Mouse (Mus musculus): ENCODE data around the gene Mlst8. TPM values are rescaled to one million over a fixed set of nuclear protein-coding genes. Genes with fewer than 3 reads are reported as not detected.

Mlst8 gene
- total RNA-seq, 2 experiments from 2014 or later: 10.8 to 12.1 TPM

DNA sequence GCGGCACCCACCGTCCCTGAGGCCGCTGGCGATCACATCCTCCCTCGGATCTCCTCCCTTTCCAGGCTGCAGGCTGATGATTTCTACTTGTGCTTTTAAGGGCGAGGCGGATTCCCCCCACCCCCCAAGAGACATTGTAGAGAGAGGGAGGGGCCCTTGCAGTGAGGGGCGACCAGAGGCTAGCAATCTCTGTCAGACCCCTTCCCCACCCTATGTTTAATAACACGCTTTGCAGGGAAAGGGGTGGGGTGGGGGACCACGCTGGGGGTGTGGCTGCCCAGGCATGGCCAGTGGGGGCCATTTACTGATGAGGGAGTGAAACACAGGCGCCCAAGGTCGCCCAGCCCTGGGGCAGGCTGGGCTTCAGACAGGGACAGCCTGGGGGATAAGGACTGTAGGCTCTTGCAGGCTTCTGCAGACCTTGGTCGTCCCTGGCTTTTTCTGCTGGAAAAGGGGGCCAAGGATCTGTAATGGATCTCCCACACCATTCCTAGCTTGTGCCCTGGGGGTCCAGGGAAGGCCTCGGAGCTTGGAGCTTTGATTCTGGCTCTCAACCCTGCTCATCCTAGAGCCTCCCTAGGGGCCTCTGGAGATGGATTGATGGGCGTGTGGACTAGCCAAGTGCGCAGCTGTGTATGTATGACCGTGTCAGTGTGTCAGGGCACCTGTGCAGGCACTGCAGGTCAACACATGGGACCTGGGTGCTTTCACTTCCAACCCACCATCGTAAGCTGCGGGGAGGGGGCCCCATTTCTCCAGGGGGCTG, 10.6 kb upstream of the Mlst8 start:
- DNase-seq: no peak

DNA sequence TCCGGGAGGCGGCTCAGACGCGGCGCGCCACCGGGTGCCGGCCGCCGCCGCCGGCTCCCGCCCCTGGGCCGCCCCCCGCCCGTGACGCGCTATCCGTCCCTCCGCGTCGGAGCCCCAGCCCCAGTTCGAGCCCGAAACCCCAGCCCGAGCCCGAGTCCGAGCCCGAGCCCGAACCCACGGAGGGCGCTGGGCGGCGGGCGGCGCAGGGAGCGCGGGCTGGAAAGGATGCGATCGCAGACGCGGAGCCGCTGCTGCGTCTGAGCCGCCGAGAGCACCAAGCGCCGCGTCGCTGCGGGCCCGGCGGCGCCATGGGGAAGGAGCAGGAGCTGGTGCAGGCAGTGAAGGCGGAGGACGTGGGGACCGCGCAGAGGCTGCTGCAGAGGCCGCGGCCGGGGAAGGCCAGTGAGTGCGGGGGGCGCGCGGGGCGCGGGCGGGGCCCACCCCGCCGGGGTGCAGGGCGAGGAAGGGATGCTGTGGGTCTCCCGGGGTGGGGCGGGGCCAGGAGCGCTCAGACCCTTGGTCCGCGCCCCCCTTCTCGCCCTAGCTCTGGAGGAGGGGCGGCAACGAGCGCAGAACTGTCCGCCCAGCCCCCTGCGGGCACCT, 9.9 kb upstream of the Mlst8 start:
- peak; percentile 45 for DNase-seq

DNA sequence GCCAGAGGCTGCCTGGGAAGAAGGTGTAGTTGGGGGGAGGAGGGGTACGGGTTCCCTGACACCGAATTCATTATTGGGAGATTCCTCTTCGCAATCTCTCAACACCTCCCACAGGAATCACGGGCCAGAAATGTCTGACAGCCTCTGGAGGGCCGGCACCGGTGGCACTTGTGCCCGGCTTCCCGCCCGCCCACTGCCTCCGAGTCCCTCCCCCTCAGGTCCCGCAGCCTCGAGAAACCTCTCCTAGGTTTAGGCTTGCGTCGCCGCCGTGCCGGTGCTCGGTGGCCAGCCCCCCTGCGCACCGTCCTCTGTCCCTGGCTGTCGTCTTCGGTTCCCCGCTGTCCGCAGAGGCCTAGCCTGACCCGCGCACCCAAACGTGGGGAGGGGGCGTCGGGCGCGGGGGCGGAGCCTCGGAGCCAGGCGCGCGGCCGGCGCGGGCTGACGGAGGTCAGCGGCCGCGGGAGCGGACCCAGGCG, 9.3 kb upstream of the Mlst8 start, which contains the start of gene Caskin1:
Caskin1 (plus strand) TSS at position 416 of the 476 bp plus-strand sequence.
- DNase-seq: no peak

DNA sequence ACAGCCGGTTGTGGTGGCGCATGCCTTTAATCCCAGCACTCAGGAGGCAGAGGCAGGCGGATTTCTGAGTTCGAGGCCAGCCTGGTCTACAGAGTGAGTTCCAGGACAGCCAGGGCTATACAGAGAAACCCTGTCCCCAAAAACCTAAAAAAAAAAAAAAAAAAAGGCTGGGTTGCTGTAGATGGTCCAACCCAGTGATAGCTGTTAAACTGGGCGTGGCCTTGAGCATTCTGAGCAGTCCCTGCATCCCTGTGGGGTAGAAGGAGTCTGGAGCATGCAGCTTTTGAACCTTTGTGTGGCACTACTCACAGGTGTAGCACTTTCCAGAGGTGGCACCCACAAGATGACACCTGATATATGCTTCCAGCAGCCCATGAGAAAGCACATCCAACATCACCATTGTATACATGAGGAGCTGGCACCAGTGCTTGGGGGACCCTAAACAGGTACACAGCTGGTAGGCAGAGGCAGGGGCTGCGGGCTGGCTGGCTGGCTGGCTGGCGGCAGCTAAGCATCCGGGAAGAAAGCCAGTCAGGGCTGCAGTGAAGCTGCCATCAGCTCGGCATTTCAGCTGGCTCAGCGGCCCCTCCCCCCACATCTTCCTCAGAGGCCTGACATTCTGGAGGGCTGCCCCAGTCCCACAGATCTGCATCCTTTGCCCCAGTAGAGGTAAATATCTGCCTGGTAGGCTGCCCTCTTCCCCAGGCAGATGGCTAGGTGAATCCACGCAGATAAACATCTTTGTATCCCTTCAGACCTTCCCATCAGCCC, 6.4 kb upstream of the Mlst8 start:
- no peak for DNase-seq

DNA sequence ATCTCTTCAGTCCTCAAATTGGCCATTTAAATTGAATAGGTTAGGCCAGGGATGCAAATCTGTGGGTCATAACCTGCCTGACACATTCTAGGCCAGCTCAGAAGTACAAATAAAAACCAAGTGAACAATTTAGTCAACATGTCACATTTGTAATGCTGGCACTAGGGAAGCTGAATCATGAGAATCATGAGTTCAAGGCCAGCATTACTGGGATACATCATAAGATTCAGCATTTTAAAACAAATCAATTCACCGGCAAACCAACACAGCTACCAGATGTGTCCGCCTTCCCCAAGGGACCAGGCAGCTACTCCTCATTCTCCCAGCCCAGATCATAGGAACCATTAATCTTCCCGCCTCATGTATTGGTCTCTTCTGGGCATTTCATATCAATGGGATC, 4.6 kb upstream of the Mlst8 start:
- no peak for DNase-seq

DNA sequence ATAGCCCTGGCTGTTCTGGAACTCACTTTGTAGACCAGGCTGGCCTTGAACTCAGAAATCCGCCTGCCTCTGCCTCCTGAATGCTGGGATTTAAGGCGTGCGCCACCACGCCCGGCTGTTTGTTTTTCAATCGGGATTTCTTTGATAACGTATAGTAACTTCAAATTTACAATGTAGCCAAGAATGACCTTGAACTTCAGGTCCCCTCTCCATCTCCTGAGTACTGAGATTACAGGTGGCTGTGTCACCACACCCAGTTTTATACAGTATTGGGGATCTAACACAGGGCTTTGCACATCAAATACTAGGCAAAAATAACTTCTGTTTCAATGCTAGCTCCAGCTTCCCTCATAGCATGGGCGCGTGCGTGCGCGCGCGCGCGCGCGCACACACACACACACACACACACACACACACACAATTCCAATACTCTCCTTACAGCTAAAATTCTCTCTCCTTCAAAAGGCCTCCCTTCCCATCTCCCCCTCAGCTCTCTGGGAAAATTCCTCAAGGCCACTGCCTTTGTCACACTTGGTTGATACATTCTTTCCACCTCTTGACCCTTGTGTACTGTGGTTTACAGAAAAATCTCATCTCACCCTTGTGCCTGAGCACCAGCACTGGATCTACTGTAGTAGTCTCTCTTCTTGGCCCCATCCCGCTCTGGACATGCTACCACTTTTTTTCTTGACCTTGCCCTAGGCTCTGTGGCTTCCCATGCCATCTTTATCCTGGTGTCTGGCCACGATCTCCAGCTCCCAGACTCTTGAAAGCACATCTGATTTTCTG, 2.3 kb upstream of the Mlst8 start:
- DNase-seq: no peak

DNA sequence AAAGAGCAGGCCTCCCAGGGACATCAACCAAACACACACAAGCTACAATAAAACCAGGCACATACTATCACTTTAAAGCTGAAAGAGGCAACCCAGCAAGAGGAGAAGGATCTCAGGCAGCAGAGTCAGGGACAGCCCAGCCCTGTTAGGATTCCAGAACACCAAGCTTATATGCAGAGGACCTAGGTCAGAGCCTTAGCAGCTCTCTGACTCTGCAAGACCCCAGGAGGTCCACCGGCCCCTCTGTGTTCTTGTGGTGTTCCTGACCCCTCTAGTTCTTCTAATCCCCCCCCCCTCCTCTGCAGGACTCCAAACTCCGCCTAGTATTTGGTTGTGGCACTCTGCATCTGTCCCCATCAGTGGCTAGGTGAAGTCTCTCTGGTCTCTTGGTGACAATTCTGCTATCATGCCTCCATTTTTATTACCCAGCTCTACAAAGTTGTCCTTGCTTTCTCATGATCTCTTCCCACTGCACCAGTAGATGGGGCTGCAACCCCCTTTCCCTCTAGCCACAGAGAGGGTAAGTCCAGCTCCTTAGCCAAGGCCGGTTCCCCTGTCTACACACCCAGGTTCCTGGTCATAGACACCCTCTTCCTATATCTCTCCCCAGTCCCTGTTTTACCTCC, 1.4 kb upstream of the Mlst8 start:
- DNase-seq: no peak

DNA sequence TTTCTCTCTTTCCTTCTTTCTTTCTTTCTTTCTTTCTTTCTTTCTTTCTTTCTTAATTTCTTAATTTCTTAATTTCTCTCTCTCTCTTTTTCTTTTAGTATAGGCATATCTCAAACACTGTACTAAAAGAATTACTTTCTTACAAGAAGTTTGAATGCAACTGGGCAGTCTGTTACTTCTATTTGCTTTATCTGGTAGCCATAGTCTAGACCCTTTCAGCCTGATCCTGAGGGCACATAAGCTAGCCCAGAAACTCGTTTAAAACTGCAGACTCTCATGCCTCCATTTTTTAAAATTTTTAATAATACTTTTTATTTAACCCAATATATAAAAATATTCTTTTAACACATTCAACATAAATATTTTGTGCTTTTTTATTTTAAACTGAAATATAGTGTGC, 553 bp upstream of the Mlst8 start:
- no peak for DNase-seq

DNA sequence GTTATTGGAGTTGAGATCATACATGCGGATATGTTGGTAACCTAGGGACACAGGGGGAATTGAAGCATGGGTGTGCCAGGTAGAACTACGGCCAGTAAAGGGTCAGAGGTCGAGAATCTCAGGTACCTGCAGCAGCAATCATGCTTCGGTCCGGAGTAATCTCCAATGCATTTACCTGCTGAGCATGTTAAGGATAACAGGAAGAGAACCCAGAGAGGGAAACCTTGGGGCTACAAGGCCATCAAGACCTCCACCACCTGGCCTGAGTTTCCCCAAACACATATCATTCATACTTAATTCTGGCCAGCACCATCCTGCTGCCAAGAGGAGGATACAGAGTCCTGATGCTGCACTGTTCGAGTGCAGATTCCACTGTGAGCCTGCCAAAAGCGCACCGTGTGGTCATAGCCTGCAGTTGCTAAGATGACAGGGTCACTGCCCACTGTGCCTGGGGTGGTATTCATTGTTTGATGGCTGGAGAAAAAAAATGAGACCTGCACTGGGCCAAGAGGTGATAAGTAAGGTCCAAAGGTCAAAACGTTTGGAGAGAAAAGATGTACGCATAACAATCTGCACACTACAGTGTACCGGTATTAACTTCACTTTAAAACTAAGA, 785 bp downstream of the Mlst8 start:
- DNase-seq: no peak

DNA sequence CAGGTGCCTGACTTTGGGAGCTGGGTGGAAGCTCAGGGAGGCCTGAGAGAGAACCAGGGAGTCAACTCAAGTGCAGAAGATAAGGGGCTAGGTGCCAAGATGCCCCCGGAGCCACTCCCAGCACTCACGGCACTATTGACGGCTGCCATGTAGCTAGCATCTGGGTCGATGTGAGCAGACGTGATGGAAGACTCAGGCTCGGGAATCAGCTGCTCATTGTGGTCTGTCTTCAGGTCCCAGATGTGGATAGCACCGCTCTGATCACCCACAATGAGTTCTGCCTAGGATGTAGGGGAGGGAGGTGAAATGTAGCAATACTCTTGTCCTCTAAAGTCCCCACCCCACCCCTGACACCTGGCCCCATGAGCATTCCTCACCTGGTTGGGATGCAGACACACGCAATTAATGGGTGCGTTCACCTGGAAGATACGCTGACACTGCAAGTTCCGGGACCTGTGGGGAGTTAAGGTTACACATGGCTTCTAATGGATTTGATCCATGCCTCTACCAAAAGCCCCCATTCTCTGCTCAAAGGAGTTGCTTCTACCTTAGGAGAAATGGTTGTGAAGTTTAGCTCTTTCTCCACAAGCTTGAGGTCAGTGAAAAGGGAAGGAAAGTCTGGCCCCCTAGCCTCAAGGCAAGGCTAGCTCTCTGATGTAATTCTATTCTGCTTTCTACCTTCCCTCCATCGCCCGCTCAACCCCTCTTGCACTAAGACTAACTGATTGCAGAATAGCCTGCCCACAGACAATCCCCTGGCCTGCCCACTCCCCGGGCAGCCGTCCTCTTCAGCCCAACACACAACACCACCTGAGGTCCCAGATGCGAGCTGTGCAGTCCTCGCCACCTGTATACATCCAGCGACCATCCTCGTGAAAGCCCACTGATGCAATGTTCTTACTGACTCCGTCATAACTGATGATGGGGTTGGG, 1.6 kb downstream of the Mlst8 start:
- no peak for DNase-seq

DNA sequence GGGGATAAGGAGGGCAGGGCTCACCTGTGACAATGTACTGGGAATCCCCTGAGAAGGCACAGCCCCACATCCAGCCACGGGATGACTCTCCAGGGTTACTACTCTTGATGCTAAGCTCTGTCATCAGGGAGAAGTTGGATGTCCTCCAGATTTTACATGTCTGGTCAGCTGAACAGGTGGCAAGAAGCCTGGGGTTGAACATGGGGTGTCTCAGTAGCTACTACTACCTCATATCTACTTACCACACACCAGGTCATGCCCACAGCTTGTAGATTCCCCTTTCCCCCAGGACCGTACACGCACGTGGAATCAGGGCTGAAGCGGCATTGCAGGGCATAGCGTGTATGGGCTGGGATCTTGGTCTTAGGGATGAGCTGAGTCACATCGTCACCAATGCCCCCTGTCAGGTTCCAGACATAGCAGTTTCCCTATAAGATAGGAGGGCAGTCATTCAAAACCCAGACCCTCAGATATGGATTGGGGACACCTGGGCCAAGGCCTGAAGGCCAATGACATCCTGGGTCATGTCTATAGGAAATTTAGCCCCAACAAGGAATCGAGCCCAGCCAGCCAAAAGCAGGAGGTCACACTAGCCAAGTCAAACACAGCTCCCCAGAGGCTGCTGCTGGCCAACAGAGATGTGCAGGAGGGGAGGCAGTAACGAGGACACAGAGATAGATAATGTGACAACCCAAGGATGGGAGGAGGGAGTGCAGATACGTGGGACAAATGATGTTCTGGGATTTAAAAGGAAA, 2.7 kb downstream of the Mlst8 start:
- DNase-seq: no peak

DNA sequence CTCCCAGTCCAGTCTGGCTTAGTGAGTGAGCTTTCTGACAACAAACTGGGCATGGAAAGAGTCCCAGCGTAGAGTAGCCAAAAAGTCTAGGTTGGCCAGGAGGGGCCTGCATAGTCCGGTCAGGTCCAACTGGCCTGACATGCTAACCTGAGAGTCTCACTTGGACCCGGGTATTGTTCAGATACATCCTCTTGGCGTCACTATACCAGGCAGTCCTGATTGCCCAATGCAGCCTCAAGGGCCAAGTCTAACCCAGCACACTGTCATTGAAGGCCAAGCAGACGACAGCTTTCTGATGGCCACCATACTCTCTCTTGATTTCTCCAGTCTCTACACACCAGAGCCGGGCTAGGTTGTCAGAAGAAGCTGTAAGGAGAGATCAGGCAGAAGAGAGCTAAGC, 3.3 kb downstream of the Mlst8 start:
- DNase-seq: no peak

DNA sequence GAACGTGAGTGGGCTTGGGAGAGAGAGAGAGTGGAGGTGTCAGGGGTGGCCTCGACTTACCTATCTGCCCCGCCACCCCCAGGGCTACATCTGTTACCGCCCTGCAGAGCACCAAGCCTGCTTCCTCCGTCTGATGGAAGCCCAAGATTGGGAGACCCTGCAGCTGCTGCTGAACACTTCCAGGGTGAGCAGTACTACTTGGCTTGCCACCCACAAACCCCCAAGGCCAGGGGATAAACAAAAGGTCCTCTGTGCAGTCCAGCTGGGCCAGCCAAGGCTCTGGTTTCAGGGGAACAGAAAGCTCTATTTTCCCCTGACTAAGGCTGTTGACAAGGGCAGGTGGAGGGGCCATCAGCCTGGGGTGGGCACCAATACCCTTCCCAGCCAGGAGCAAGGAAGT, 4.3 kb downstream of the Mlst8 start:
- no peak for DNase-seq

DNA sequence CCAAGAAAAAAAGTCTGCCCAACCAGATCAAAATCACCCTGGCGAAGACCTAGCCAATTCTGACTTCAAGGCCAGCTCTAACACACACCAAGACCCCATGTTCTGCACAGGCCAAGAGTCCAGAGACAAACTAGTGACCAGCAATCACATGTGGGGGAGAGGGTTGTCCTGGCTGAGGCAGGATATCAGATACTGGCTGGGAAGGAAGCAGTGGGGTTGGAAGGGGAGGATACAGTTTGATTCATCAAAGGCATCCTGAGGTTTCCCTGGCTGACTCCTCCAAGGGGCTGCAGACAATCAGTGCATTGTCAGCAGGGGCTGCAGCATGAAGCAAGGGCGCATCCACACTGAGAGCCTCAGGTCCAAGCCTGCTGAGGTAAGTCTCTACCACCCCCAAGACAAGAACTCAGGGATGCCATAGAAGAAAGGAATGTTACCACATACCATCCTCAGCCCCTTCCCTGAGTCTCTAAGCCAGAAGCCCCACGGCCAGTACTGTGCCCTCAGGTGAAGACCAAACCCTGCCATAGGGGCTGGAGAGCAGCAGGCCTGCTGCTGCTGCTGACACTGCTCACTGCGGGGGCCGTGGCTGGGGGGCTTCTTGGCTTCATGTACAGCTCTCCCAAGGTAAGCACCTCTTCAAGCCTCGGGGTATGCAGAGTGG, 5.1 kb downstream of the Mlst8 start, which contains the start of gene Bricd5:
Bricd5 (plus strand) TSS at position 273 of the 664 bp plus-strand sequence.
- DNase-seq: no peak

DNA sequence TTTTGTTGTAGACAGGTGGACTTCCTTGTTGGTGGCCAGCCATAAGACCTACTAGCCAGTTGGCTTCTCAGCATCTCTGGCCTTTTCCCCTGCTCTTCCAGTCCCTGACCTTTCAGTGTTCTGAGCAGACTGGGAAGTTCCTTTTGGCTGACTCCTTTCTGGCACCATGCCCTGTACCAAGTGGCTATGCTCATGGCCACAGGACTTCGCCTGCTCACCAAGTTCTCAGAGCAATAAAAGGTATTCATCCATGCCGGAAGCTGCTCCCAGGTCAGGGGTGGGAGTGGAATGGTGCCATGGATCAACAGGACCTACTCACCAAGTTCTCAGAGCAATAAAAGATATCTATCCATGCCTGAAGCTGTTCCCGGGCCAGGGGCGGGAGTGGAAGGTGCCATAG, 6.4 kb downstream of the Mlst8 start:
- peak; percentile 50 for DNase-seq

DNA sequence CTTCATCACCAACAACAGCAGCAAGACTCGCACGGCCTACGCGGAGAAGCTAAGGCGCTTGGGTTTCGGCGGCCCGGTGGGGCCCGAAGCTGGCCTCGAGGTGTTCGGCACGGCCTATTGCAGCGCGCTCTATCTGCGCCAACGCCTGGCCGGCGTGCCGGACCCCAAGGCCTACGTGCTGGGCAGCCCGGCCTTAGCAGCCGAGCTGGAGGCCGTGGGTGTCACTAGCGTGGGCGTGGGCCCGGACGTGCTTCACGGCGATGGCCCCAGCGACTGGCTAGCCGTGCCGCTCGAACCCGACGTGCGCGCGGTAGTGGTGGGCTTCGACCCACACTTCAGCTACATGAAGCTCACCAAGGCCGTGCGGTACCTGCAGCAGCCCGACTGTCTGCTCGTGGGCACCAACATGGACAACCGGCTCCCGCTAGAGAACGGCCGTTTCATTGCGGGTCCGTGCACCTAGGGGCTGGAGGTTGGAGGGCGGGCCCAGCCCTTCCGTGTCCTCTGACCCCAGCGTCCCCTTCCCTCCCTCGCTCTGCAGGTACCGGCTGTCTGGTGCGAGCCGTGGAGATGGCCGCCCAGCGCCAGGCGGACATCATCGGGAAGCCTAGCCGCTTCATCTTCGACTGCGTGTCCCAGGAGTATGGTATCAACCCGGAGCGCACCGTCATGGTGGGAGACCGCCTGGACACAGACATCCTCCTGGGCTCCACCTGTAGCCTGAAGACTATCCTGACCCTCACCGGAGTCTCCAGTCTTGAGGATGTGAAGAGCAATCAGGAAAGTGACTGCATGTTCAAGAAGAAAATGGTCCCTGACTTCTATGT, 8.0 kb downstream of the Mlst8 start:
- peak; percentile 52 for DNase-seq

DNA sequence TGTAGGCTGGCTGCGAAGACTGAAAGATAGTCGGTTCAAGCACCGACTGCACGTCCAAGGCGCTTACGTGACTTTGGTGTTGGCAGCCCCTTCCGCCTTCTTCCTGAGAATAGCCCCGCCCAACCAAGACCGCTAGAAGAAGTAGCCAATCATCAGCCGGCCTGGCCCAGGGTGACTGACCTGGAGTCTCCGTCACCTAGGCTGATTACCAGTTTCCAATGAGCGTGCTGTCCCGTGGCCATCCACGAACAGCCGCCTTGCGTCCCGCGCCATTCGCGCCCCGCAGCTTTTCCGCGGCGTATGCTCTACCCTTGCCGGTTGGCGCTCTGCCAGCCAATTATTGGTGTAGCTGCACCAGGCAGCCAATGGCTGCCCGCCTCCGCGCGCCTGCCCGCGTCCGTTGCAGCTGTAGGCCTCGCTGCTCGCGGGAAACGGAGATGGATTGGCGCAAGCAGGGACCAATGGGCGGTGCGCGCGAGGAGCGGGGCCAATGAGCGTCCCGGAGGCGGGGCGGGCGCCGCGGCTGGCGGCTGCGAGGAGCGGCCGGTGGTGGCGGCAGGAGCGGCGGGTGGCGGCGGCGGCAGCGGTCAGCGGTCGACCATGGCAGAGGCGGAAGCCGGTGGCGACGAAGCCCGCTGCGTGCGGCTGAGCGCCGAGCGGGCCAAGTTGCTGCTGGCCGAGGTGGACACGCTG, 8.8 kb downstream of the Mlst8 start, which contains the start of the genes E4f1 and Pgp:
E4f1 (minus strand) TSS at position 404 of the 693 bp plus-strand sequence.
Pgp (plus strand) TSS at position 483 of the 693 bp plus-strand sequence.
- peak; percentile 99 for DNase-seq
